Mouse (Mus musculus) heart, postnatal 10 days (tissue): ENCODE results near the gene Cpsf4l. TPM values are rescaled to one million over a fixed set of nuclear protein-coding genes. Genes with fewer than 3 reads are reported as not detected.

ENCODE experiments used
- DNase-seq, 2 experiments: peaks; one replicate each; pipeline ENCODE4 v3.0.0; 2021
- intact Hi-C: fragments of 180-260 bp; cut with DNase I; formaldehyde crosslinking; loops from one replicate; pipeline ENCODE4 v1.15.1; 2025
- total RNA-seq, 2 experiments: library from RNA; stranded (reverse); gene quantifications; 2 replicates each; pipeline ENCODE4 v1.2.3; 2021

The Cpsf4l gene
- not detected for total RNA-seq

- peak in 1 of 2 experiments; percentile 47 for DNase-seq
- intact Hi-C loops: loop anchor here (10.0 kb wide), 2 partner anchors 355 to 925 kb away; partner anchors contain the start of gene Sdk2
Measured at GRCm38 (mm10) chr11:113709731-113710256, at the start of gene Cpsf4l. Cpsf4l (minus strand) TSS chr11:113710017.

- intact Hi-C loops: no loop called here
- no peak for DNase-seq
Measured at GRCm38 (mm10) chr11:113758851-113759250, 49.0 kb upstream of the Cpsf4l start.

GRCm38 (mm10) chr11:113756578-113756977, 46.8 kb upstream of the Cpsf4l start:
- intact Hi-C loops: no loop called here
- DNase-seq: no peak

GRCm38 (mm10) chr11:113755878-113756277, 46.1 kb upstream of the Cpsf4l start:
- intact Hi-C loops: no loop called here
- no peak for DNase-seq

- DNase-seq: no peak
- intact Hi-C loops: no loop called here
Measured at GRCm38 (mm10) chr11:113754845-113755244, 45.0 kb upstream of the Cpsf4l start.

- intact Hi-C loops: no loop called here
- no peak for DNase-seq
Measured at GRCm38 (mm10) chr11:113752685-113753430, 43.0 kb upstream of the Cpsf4l start.

GRCm38 (mm10) chr11:113752158-113752661, 42.4 kb upstream of the Cpsf4l start:
- intact Hi-C loops: no loop called here
- no peak for DNase-seq

GRCm38 (mm10) chr11:113751484-113752084, 41.8 kb upstream of the Cpsf4l start, which contains the start of gene Cdc42ep4:
Cdc42ep4 (minus strand) TSS chr11:113751881.
- intact Hi-C loops: loop anchor here (1.0 kb wide), 1 partner anchor 56 kb away; no protein-coding TSS in a partner anchor
- DNase-seq: peak; percentile 86 to 87

- intact Hi-C loops: loop anchor here (1.0 kb wide), 1 partner anchor 56 kb away; no protein-coding TSS in a partner anchor
- DNase-seq: peak; percentile 78 to 82
Measured at GRCm38 (mm10) chr11:113750571-113751483, 41.0 kb upstream of the Cpsf4l start.

- intact Hi-C loops: no loop called here
- peak in 1 of 2 experiments; percentile 31 for DNase-seq
Measured at GRCm38 (mm10) chr11:113749749-113750351, 40.0 kb upstream of the Cpsf4l start.

- DNase-seq: peak in 1 of 2 experiments; percentile 58
- intact Hi-C loops: no loop called here
Measured at GRCm38 (mm10) chr11:113748797-113749521, 39.1 kb upstream of the Cpsf4l start.

GRCm38 (mm10) chr11:113747725-113748380, 38.0 kb upstream of the Cpsf4l start:
- DNase-seq: no peak
- intact Hi-C loops: no loop called here

- intact Hi-C loops: no loop called here
- peak in 1 of 2 experiments; percentile 54 for DNase-seq
Measured at GRCm38 (mm10) chr11:113747056-113747455, 37.2 kb upstream of the Cpsf4l start.

- no peak for DNase-seq
- intact Hi-C loops: no loop called here
Measured at GRCm38 (mm10) chr11:113745961-113746360, 36.1 kb upstream of the Cpsf4l start.

GRCm38 (mm10) chr11:113742998-113743397, 33.2 kb upstream of the Cpsf4l start:
- intact Hi-C loops: no loop called here
- DNase-seq: no peak

GRCm38 (mm10) chr11:113740100-113740499, 30.3 kb upstream of the Cpsf4l start:
- DNase-seq: no peak

GRCm38 (mm10) chr11:113739213-113739612, 29.4 kb upstream of the Cpsf4l start:
- peak in 1 of 2 experiments; percentile 61 for DNase-seq
- intact Hi-C loops: no loop called here

More at GRCm38 (mm10) chr11:113740100-113740499, 30.3 kb upstream of the Cpsf4l start:
- intact Hi-C loops: no loop called here

GRCm38 (mm10) chr11:113737912-113738311, 28.1 kb upstream of the Cpsf4l start:
- intact Hi-C loops: no loop called here
- DNase-seq: no peak

GRCm38 (mm10) chr11:113737553-113737854, 27.7 kb upstream of the Cpsf4l start:
- intact Hi-C loops: no loop called here
- no peak for DNase-seq
